In genomic region chr3:103223752-103224151, GRCm38 (mm10) we compare ENCODE assay signal across 7 mouse cellular contexts. TPM values are rescaled to one million over a fixed set of nuclear protein-coding genes. Genes with fewer than 3 reads are reported as not detected.
DNase-seq lines count a peak whose midpoint lies in the region; ATAC-seq and TF ChIP-seq lines count a peak whose summit lies in the region.

No protein-coding gene starts in this region.

- peaks cover 0 to 2% of the 10 kb centered on the region in 2 experiments; a peak in 1 of 4 replicates for H3K4me1 ChIP-seq in ES-E14 (ENCODE audit: control insufficient read depth in 2 of 2, insufficient read depth in 2 of 2, low read length in 2 of 2, poor library complexity in 1 of 2)

- H3K9me3 ChIP-seq in ES-E14 (ENCODE audit: control insufficient read depth, insufficient read depth, low read depth, low read length) = no peaks in the 10 kb centered on the region

- in situ Hi-C loops in ES-E14 (cut with MboI; ENCODE audit: low sequenced_read_pairs in 2 of 2, unreplicated experiment in 2 of 2) = no loop called here

- H3K36me3 ChIP-seq in ES-E14 (ENCODE audit: control insufficient read depth, insufficient read depth, low read length, poor library complexity, severe bottlenecking) = no peaks in the 10 kb centered on the region; the same call in 1 of the 2 replicates

- no peak overlapping the region for H3K4me3 ChIP-seq in ES-E14 (ENCODE audit: insufficient read depth in 1 of 2, low read depth in 1 of 2, low read length in 2 of 2, poor library complexity in 1 of 2, severe bottlenecking in 1 of 2)

- intact Hi-C loops in heart, postnatal 25 days (cut with DNase I) = loop anchor here (5.0 kb wide), 1 partner anchor 149 kb away; no protein-coding TSS in a partner anchor

- no peak overlapping the region for H3K27ac ChIP-seq in ES-E14 (ENCODE audit: insufficient read depth, low read depth, low read length, poor library complexity, severe bottlenecking)

- no peak overlapping the region for H3K9ac ChIP-seq in ES-E14 (ENCODE audit: insufficient read depth, low read depth, low read length, poor library complexity, severe bottlenecking)

- peak; percentile 13 to 17 for DNase-seq in layer of hippocampus, postnatal 10 days (ENCODE audit: low spot score in 2 of 2)
- no peak for DNase-seq in layer of hippocampus, postnatal 36 days
- DNase-seq in ES-E14 (ENCODE audit: low read depth, low spot score) = peak; percentile 77
- peak; percentile 42 for DNase-seq in c-Kit-positive CD71-positive TER-119-negative erythroid progenitor cells, embryonic 14.5 days (ENCODE audit: low read depth)
- DNase-seq in naive thymus-derived CD4-positive, alpha-beta T cell, adult 2 months (ENCODE audit: low read depth) = peak; percentile 50
- DNase-seq in heart, postnatal 25 days (ENCODE audit: low spot score) = no peak

- ATAC-seq in inflammation-experienced regulatory T-cells, adult 6 months = no peak

TF ChIP-seq in ES-E14, 5 proteins besides CTCF, POLR2A, EP300 and RAD21:
- TF ChIP-seq ZC3H11A (IDR thresholded peaks at IDR 0.05; ENCODE audit: borderline replicate concordance, low read depth, low read length) (peak; percentile 59; the same call in 1 of the 2 replicates), HCFC1 (IDR thresholded peaks at IDR 0.05; ENCODE audit: borderline replicate concordance, insufficient read depth, low read length) (no peak), MAFK (IDR thresholded peaks at IDR 0.05; ENCODE audit: insufficient read depth, low read depth, low read length) (no peak)

RNA-seq across cellular contexts. Expression of gene Bcas2, which starts 52.3 kb away (rescaled TPM):
- total RNA-seq in layer of hippocampus, postnatal 10 days (2021) = 10 to 100 TPM; 75.0 to 79.2 TPM
- 10 to 100 TPM; 69.3 to 70.2 TPM for total RNA-seq in layer of hippocampus, postnatal 36 days (2021)
- 86.4 and 102 TPM in 2 replicates for total RNA-seq in ES-E14 (2012; rRNA removed)
- polyA plus RNA-seq in inflammation-experienced regulatory T-cells, adult 6 months (2017; shearing (Covaris generic)) = 100 to 1,000 TPM; 112 to 144 (median 131) TPM
- total RNA-seq in heart, postnatal 25 days (2021) = 10 to 100 TPM; 49.4 to 49.6 TPM

RNA-seq across cellular contexts. Expression of gene Trim33, which starts 55.3 kb away (rescaled TPM):
- total RNA-seq in layer of hippocampus, postnatal 10 days (2021) = 10 to 100 TPM; 54.4 to 56.4 TPM
- 10 to 100 TPM; 51.4 to 55.0 TPM for total RNA-seq in layer of hippocampus, postnatal 36 days (2021)
- total RNA-seq in ES-E14 (2012; rRNA removed) = 34.9 and 37.7 TPM in 2 replicates
- polyA plus RNA-seq in inflammation-experienced regulatory T-cells, adult 6 months (2017; shearing (Covaris generic)) = 10 to 100 TPM; 50.3 to 90.8 (median 64.0) TPM
- 10 to 100 TPM; 13.8 to 15.6 TPM for total RNA-seq in heart, postnatal 25 days (2021)

Comparison
In these comparisons a context has a peak if more than half of its experiments do, and no peak if none do; other contexts are left out.
1. DNase-seq: peak in layer of hippocampus, postnatal 10 days (2 of 2), ES-E14 (single experiment), c-Kit-positive CD71-positive TER-119-negative erythroid progenitor cells, embryonic 14.5 days (single experiment) and naive thymus-derived CD4-positive, alpha-beta T cell, adult 2 months (single experiment); none in layer of hippocampus, postnatal 36 days (0 of 2) and heart, postnatal 25 days (single experiment).